Comparison of ENCODE assay signal across 15 mouse cellular contexts in the genomic region with DNA sequence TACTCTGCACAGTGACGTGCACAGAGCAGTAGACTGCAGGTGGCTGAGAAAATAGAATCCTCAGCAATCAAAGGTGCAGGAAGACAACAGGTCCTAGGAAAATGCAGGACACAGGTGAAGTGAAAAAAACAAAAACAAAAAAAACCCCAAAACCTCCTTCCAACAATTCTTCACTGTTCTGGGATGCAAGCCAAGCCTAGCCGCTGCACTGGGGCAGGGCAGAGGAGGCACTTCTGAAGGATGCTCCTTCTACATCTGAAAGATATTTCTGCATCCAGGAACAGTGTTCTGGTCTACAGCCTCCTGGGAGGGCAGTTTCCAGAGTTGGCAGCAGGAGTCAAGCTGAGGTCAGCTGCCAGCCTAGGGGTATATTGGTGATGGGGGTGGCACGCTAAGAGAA.
DNase-seq lines count a peak whose midpoint lies in the region; ATAC-seq and TF ChIP-seq lines count a peak whose summit lies in the region.
"Had no signal": no experiment of that assay in that cellular context is flagged by ENCODE, and none has a peak within 500 bp of the region (broad histone marks: within the 10 kb centered on the region; RNA-seq: fewer than 3 reads in every experiment).

No protein-coding gene starts in this region.

- H3K36me3 ChIP-seq in midbrain, embryonic 16.5 days (ENCODE audit: control insufficient read depth, insufficient read depth, low read length) = 0 out of 2 replicates have a peak, but pooled peaks cover 4% of the 10 kb centered on the region
- no peaks in the 10 kb centered on the region for H3K36me3 ChIP-seq in midbrain, postnatal 0 days (ENCODE audit: insufficient read depth, low read length)
- H3K36me3 ChIP-seq: embryonic facial prominence, embryonic 10.5 days; embryonic facial prominence, embryonic 12.5 days; forebrain, embryonic 15.5 days had no signal

- in situ Hi-C loops in Patski (cut with MboI; ENCODE audit: low pct_unique_long_range_greater_than_20kb) = no loop called here

- POLR2A ChIA-PET in Patski (lab: Charles Lee) = interaction anchor here (0.6 kb wide), 1 partner anchor 118 kb away, joined by 3 read pairs; no protein-coding TSS in a partner anchor

- CTCF ChIA-PET in Patski (lab: Charles Lee) = interaction anchor here (1.4 kb wide), 1 partner anchor 10 kb away, joined by 3 read pairs; no protein-coding TSS in a partner anchor

- peak overlapping the region; percentile 2; the same call in 1 of the 2 replicates for H3K27ac ChIP-seq in midbrain, embryonic 16.5 days (ENCODE audit: low read length)
- no peak overlapping the region for H3K27ac ChIP-seq in midbrain, postnatal 0 days (ENCODE audit: low read depth, low read length)
- H3K27ac ChIP-seq: embryonic facial prominence, embryonic 10.5 days; embryonic facial prominence, embryonic 12.5 days; forebrain, embryonic 13.5 days; forebrain, embryonic 15.5 days had no signal

- H3K4me3 ChIP-seq in midbrain, embryonic 16.5 days (ENCODE audit: low read depth, low read length) = no peak overlapping the region
- no peak overlapping the region for H3K4me3 ChIP-seq in midbrain, postnatal 0 days (ENCODE audit: low read depth, low read length)
- H3K4me3 ChIP-seq: embryonic facial prominence, embryonic 10.5 days; embryonic facial prominence, embryonic 12.5 days; forebrain, embryonic 13.5 days; forebrain, embryonic 15.5 days had no signal

- no peak for TF ChIP-seq CTCF in midbrain, postnatal 0 days (IDR thresholded peaks at IDR 0.05)
- TF ChIP-seq CTCF in Patski (IDR thresholded peaks at IDR 0.05) = no peak

- H3K4me1 ChIP-seq in midbrain, embryonic 16.5 days (ENCODE audit: control insufficient read depth, insufficient read depth, low read length) = peaks cover 22% of the 10 kb centered on the region
- H3K4me1 ChIP-seq in midbrain, postnatal 0 days (ENCODE audit: insufficient read depth, low read length) = peaks cover 16% of the 10 kb centered on the region
- H3K4me1 ChIP-seq: embryonic facial prominence, embryonic 12.5 days had no signal

- no peak overlapping the region for H3K9ac ChIP-seq in midbrain, embryonic 16.5 days (ENCODE audit: low read depth, low read length)
- H3K9ac ChIP-seq in midbrain, postnatal 0 days (replicated peaks; ENCODE audit: low read length, poor library complexity, severe bottlenecking) = no peak overlapping the region
- H3K9ac ChIP-seq: embryonic facial prominence, embryonic 12.5 days; forebrain, embryonic 13.5 days; forebrain, embryonic 15.5 days; forebrain, postnatal 0 days had no signal

- H3K27me3 ChIP-seq in midbrain, embryonic 16.5 days (ENCODE audit: control insufficient read depth, insufficient read depth, low read depth, low read length) = no peaks in the 10 kb centered on the region
- no peaks in the 10 kb centered on the region for H3K27me3 ChIP-seq in midbrain, postnatal 0 days (ENCODE audit: insufficient read depth, low read length)
- no peaks in the 10 kb centered on the region for H3K27me3 ChIP-seq in Patski
- H3K27me3 ChIP-seq: embryonic facial prominence, embryonic 12.5 days; forebrain, embryonic 13.5 days; forebrain, embryonic 15.5 days had no signal

- WGBS in midbrain, embryonic 16.5 days = 66% methylated on average over 3 of the region's 3 CpGs
- 68% methylated on average over 3 of the region's 3 CpGs for WGBS in midbrain, postnatal 0 days

- no peak for ATAC-seq in midbrain, embryonic 16.5 days
- no peak for ATAC-seq in midbrain, postnatal 0 days (ENCODE audit: low FRiP score)
- ATAC-seq in Patski = no peak
- ATAC-seq: forebrain, embryonic 13.5 days; forebrain, embryonic 15.5 days; forebrain, postnatal 0 days had no signal

- no peaks in the 10 kb centered on the region for H3K9me3 ChIP-seq in midbrain, embryonic 16.5 days (replicated peaks; ENCODE audit: control insufficient read depth, low read length, poor library complexity, severe bottlenecking)
- H3K9me3 ChIP-seq in midbrain, postnatal 0 days (ENCODE audit: low read length) = no peaks in the 10 kb centered on the region
- H3K9me3 ChIP-seq: embryonic facial prominence, embryonic 10.5 days; embryonic facial prominence, embryonic 12.5 days; forebrain, embryonic 15.5 days had no signal

- no peak for DNase-seq in midbrain, postnatal 0 days (ENCODE audit: low spot score)
- DNase-seq in NIH3T3 (ENCODE audit: low read depth) = peak; percentile 8
- DNase-seq in Patski (ENCODE audit: low read depth, low spot score) = peak; percentile 4
- DNase-seq in c-Kit-positive CD71-positive TER-119-positive erythroid progenitor cells, embryonic 14.5 days (ENCODE audit: low spot score) = no peak
- DNase-seq: adrenal gland, adult 2 months; adrenal gland, postnatal 10 days; adrenal gland, postnatal 25 days; cerebellum, adult 11-12 months; cerebellum, adult 9-10 months; forebrain, postnatal 0 days had no signal

- no peak overlapping the region for H3K4me2 ChIP-seq in midbrain, embryonic 16.5 days (ENCODE audit: low read length)
- no peak overlapping the region for H3K4me2 ChIP-seq in midbrain, postnatal 0 days (ENCODE audit: low read depth, low read length, poor library complexity, severe bottlenecking)
- H3K4me2 ChIP-seq: embryonic facial prominence, embryonic 12.5 days; forebrain, embryonic 13.5 days; forebrain, embryonic 15.5 days had no signal

Comparison
In these comparisons a context has a peak if more than half of its experiments do, and no peak if none do; other contexts are left out.
1. DNase-seq: peak in NIH3T3 (single experiment) and Patski (single experiment); none in midbrain, postnatal 0 days (single experiment) and c-Kit-positive CD71-positive TER-119-positive erythroid progenitor cells, embryonic 14.5 days (single experiment).